Mouse (Mus musculus): ENCODE data around the gene Nmrk2. TPM values are rescaled to one million over a fixed set of nuclear protein-coding genes. Genes with fewer than 3 reads are reported as not detected.

The Nmrk2 gene
- polyA plus RNA-seq (2012; rRNA removed) (not detected in 2 replicates), polyA plus RNA-seq (2014; fragmentation: Nextera tagmentation; extraction: Ambion mirVana) (not detected in 2 replicates)

DNA sequence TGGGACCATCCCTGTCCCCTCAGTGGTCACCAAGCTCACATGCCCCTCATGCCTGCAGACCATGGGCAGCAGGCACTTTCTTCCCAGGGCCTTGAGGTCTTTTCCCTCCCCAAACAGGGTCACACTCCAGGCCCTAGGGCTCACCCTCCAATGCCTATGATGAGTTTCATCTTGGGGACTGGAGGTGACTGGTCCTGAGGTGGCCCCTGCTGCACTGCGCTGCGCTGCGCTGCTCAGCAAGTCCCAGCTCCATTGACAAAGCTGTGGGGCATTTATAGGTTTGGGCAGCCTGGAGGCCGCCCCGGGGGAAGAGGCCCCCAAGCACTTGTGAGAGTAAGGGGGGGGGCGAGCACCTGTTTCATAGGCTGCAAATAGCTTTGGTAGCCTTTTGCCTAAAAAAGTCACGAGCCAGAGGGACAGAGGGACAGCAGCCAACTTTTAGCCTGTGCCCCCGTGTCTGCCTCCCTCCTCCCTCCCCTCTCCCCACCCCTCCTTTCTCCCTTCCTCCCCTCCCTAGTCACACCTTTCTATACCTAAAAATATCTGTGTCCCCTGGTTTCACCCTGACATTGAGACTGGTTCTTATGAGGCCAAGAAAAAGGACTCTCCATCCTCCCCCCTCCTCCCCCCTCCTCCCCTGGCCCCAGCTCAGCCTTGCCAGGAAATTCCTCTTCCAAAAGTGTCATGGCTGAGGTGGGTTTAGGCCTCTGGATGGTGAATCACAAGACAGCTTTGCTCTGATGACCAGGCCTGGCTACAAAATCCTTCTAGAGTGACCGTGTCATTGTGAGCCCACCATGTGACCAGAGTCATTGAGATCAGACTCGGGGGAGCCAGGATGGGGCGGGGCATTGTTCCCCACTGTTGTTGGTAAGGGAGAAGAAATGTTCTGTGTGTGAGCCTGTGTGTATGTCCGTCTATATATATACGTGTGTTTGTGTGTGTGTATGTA lies at the start of gene Nmrk2:
Nmrk2 (minus strand) TSS at position 245 of the 952 bp plus-strand sequence.
- H3K9ac ChIP-seq (replicated peaks), result no peak within 1 kb of the TSS
- ATAC-seq (ENCODE audit: insufficient read depth), result no peak

DNA sequence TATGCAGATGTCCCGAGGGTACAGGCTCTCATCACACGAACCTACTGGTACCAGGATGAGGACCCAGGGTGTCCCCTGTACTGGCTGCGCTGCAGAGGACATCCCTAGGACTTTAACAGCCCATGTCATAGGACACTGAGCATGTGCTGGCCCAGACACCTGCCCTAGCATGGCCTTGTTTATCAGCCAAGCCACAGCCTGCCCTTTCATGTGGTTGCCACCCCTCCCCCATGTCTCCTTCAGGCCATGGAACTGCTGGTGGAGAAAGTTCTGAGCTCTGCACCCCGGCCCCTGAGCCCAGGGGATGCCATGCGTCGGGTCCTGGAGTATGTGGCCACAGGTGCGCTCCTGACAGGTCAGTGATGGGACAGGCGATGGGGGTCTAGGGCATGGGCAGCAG lies 47.6 kb upstream of the Nmrk2 start:
- no peak overlapping the region for H3K27ac ChIP-seq
- peaks cover 22% of the 10 kb centered on the region for H3K27me3 ChIP-seq (ENCODE audit: control insufficient read depth, insufficient read depth, low read length)
- no peak overlapping the region for H3K9ac ChIP-seq (replicated peaks)
- ATAC-seq (ENCODE audit: insufficient read depth) (no peak), DNase-seq (ENCODE audit: low read depth in 3 of 3, low spot score in 3 of 3) (no peak)
- no peak overlapping the region for H3K4me3 ChIP-seq (ENCODE audit: insufficient read depth in 1 of 2, low read depth in 2 of 2, low read length in 2 of 2)
- H3K36me3 ChIP-seq (replicated peaks; ENCODE audit: control insufficient read depth, insufficient read depth, low read depth), result no peaks in the 10 kb centered on the region
- H3K4me1 ChIP-seq (replicated peaks; ENCODE audit: control insufficient read depth in 2 of 2, insufficient read depth in 2 of 2, low read length in 1 of 2), result no peaks in the 10 kb centered on the region
- no peak overlapping the region for H3K4me2 ChIP-seq (ENCODE audit: low read depth)
- TF ChIP-seq CTCF (IDR thresholded peaks at IDR 0.05; ENCODE audit: low read depth) (no peak), EP300 (IDR thresholded peaks at IDR 0.05; ENCODE audit: low read depth) (no peak)
- H3K9me3 ChIP-seq (ENCODE audit: control insufficient read depth, low read length), result no peaks in the 10 kb centered on the region
- 60% methylated on average over 8 of the region's 8 CpGs for WGBS (ENCODE audit: insufficient replicate concordance)

More for the DNA sequence above, at the start of gene Nmrk2:
- no peak within 1 kb of the TSS for H3K27ac ChIP-seq
- TF ChIP-seq CTCF (IDR thresholded peaks at IDR 0.05; ENCODE audit: low read depth) (no peak), EP300 (IDR thresholded peaks at IDR 0.05; ENCODE audit: low read depth) (no peak)
- 65% methylated on average over 13 of the region's 13 CpGs for WGBS (ENCODE audit: insufficient replicate concordance)
- no peaks in the 10 kb centered on the region for H3K9me3 ChIP-seq (ENCODE audit: control insufficient read depth, low read length)
- no peaks in the 10 kb centered on the region for H3K36me3 ChIP-seq (replicated peaks; ENCODE audit: control insufficient read depth, insufficient read depth, low read depth)
- DNase-seq (ENCODE audit: low read depth in 3 of 3, low spot score in 3 of 3), result no peak
- no peak within 1 kb of the TSS for H3K4me3 ChIP-seq (ENCODE audit: insufficient read depth in 1 of 2, low read depth in 2 of 2, low read length in 2 of 2)
- no peaks in the 10 kb centered on the region; the same call in none of the 2 replicates for H3K27me3 ChIP-seq (ENCODE audit: control insufficient read depth, insufficient read depth, low read length)
- peaks cover 2 to 11% of the 10 kb centered on the region in 2 experiments for H3K4me1 ChIP-seq (replicated peaks; ENCODE audit: control insufficient read depth in 2 of 2, insufficient read depth in 2 of 2, low read length in 1 of 2)
- H3K4me2 ChIP-seq (ENCODE audit: low read depth), result no peak within 1 kb of the TSS

DNA sequence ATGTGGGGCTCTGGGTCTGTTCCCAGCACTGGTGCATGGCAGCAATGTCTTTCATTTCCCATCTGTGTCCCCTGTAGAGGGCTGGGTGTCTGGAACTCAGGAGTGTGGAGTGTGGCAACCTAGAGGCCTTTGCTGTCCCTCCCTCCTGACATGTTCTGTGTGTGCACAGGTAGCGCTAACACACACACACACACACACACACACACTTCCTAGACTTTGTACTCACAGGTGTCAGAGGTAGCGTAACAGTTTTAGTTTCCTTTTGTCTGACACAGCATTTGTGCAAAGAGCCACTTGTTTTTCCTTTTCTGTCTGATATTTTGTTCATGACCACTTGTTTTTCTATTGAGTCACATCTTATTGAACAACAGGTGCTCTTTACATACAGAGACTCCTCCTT lies 46.0 kb upstream of the Nmrk2 start:
- H3K27ac ChIP-seq, result no peak overlapping the region
- ATAC-seq (ENCODE audit: insufficient read depth) (no peak), DNase-seq (ENCODE audit: low read depth in 3 of 3, low spot score in 3 of 3) (no peak)
- H3K36me3 ChIP-seq (replicated peaks; ENCODE audit: control insufficient read depth, insufficient read depth, low read depth), result no peaks in the 10 kb centered on the region
- H3K9ac ChIP-seq (replicated peaks), result no peak overlapping the region
- WGBS (ENCODE audit: insufficient replicate concordance), result 64% methylated on average over 2 of the region's 2 CpGs
- TF ChIP-seq CTCF (IDR thresholded peaks at IDR 0.05; ENCODE audit: low read depth) (no peak), EP300 (IDR thresholded peaks at IDR 0.05; ENCODE audit: low read depth) (no peak)
- H3K9me3 ChIP-seq (ENCODE audit: control insufficient read depth, low read length), result no peaks in the 10 kb centered on the region
- H3K4me3 ChIP-seq (ENCODE audit: insufficient read depth in 1 of 2, low read depth in 2 of 2, low read length in 2 of 2), result no peak overlapping the region
- H3K4me2 ChIP-seq (ENCODE audit: low read depth), result no peak overlapping the region
- H3K4me1 ChIP-seq (replicated peaks; ENCODE audit: control insufficient read depth in 2 of 2, insufficient read depth in 2 of 2, low read length in 1 of 2), result no peaks in the 10 kb centered on the region
- peaks cover 11% of the 10 kb centered on the region for H3K27me3 ChIP-seq (ENCODE audit: control insufficient read depth, insufficient read depth, low read length)

DNA sequence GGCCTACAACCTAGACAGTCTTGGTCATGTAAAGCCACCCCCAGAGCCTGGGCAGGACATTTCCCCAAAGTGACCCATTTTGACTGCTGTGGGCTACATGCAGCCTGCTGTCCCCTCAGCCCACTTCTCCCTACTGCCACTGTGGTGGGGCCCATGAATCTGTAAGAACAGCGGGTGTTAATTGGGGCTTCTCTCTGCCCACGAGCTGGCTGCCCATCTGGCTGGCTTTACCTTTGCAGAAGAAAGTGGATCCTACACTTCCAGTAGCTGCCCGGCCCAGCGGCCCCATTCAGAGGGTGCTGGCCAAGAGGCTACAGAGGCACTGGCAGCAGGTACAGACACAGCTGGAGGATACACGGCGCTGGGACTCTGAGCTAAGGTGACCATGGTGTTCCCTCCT lies 43.3 kb upstream of the Nmrk2 start:
- Histone ChIP-seq H3K4me1 (replicated peaks; ENCODE audit: control insufficient read depth in 2 of 2, insufficient read depth in 2 of 2, low read length in 1 of 2) (no peaks in the 10 kb centered on the region), H3K4me2 (ENCODE audit: low read depth) (no peak overlapping the region), H3K27ac (no peak overlapping the region), H3K4me3 (ENCODE audit: insufficient read depth in 1 of 2, low read depth in 2 of 2, low read length in 2 of 2) (no peak overlapping the region), H3K27me3 (ENCODE audit: control insufficient read depth, insufficient read depth, low read length) (peaks cover 14% of the 10 kb centered on the region), H3K36me3 (replicated peaks; ENCODE audit: control insufficient read depth, insufficient read depth, low read depth) (no peaks in the 10 kb centered on the region), H3K9me3 (ENCODE audit: control insufficient read depth, low read length) (no peaks in the 10 kb centered on the region), H3K9ac (replicated peaks) (no peak overlapping the region)
- WGBS (ENCODE audit: insufficient replicate concordance), result 72% methylated on average over 6 of the region's 6 CpGs
- TF ChIP-seq CTCF (IDR thresholded peaks at IDR 0.05; ENCODE audit: low read depth), result no peak
- TF ChIP-seq EP300 (IDR thresholded peaks at IDR 0.05; ENCODE audit: low read depth), result no peak
- no peak for DNase-seq (ENCODE audit: low read depth in 3 of 3, low spot score in 3 of 3)
- ATAC-seq (ENCODE audit: insufficient read depth), result no peak

DNA sequence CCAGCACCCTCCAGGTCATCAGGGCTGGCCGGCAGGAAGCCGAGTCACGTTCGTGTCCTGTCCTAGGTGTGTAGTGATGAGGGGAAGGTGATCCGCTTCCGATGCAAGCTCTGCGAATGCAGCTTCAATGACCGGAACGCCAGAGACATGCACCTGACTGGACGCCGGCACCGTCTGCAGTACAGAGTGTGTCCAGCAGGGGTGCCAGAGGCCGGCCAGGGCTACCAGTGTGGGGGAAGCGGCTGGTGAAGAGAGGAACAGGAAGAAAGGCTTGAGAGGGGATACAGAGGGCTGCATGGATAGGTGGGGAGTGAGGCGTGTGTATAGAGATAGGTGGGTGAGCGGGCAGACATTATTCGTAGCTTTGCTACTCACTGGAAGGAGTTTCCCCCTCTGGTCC lies 42.7 kb upstream of the Nmrk2 start:
- Histone ChIP-seq H3K36me3 (replicated peaks; ENCODE audit: control insufficient read depth, insufficient read depth, low read depth) (no peaks in the 10 kb centered on the region), H3K9ac (replicated peaks) (no peak overlapping the region), H3K4me2 (ENCODE audit: low read depth) (no peak overlapping the region), H3K9me3 (ENCODE audit: control insufficient read depth, low read length) (no peaks in the 10 kb centered on the region), H3K4me1 (replicated peaks; ENCODE audit: control insufficient read depth in 2 of 2, insufficient read depth in 2 of 2, low read length in 1 of 2) (no peaks in the 10 kb centered on the region), H3K4me3 (ENCODE audit: insufficient read depth in 1 of 2, low read depth in 2 of 2, low read length in 2 of 2) (no peak overlapping the region), H3K27me3 (ENCODE audit: control insufficient read depth, insufficient read depth, low read length) (peaks cover 20% of the 10 kb centered on the region), H3K27ac (no peak overlapping the region)
- TF ChIP-seq CTCF (IDR thresholded peaks at IDR 0.05; ENCODE audit: low read depth), result peak; percentile 98
- no peak for TF ChIP-seq EP300 (IDR thresholded peaks at IDR 0.05; ENCODE audit: low read depth)
- ATAC-seq (ENCODE audit: insufficient read depth), result no peak
- WGBS (ENCODE audit: insufficient replicate concordance), result 7% methylated on average over 17 of the region's 17 CpGs
- no peak for DNase-seq (ENCODE audit: low read depth in 3 of 3, low spot score in 3 of 3)
